Mouse (Mus musculus) cerebellum, adult (tissue): Measurements from ENCODE around the gene Otulinl.
"Not testable (repeated sequence)": the region's sequence is repeated elsewhere in the genome, so short reads cannot be mapped to it uniquely, and the experiment has no call there.

ENCODE experiments used
- ATAC-seq: cut with Nextera tagmentation; 2 replicates; pipeline ENCODE4 v1.9.2; 2017; ENCODE audit warnings: mild to moderate bottlenecking, moderate library complexity, mixed read lengths; ENCODE audit not compliant: insufficient number of reproducible peaks, low FRiP score, low TSS enrichment

Gene Otulinl

GRCm38 (mm10) chr15:27681419-27682187 lies at the start of gene Otulinl:
Otulinl (minus strand) TSS chr15:27681579.
- peak; percentile 99 for ATAC-seq

GRCm38 (mm10) chr15:27726228-27726627 lies 44.8 kb upstream of the Otulinl start:
- no peak for ATAC-seq

- ATAC-seq = no peak
Observed at GRCm38 (mm10) chr15:27724796-27725680, 43.7 kb upstream of the Otulinl start.

- ATAC-seq = no peak
Observed at GRCm38 (mm10) chr15:27724298-27724697, 42.9 kb upstream of the Otulinl start.

GRCm38 (mm10) chr15:27723746-27724145 lies 42.4 kb upstream of the Otulinl start:
- no peak for ATAC-seq

- ATAC-seq = not testable (repeated sequence)
Observed at GRCm38 (mm10) chr15:27720297-27720696, 38.9 kb upstream of the Otulinl start.

- no peak for ATAC-seq
Observed at GRCm38 (mm10) chr15:27718668-27719067, 37.3 kb upstream of the Otulinl start.

- ATAC-seq = peak; percentile 61; the same call in 1 of the 2 replicates
Observed at GRCm38 (mm10) chr15:27715331-27715730, 34.0 kb upstream of the Otulinl start.

GRCm38 (mm10) chr15:27710698-27711097 lies 29.3 kb upstream of the Otulinl start:
- no peak for ATAC-seq

- ATAC-seq = no peak
Observed at GRCm38 (mm10) chr15:27708968-27709612, 27.7 kb upstream of the Otulinl start.

GRCm38 (mm10) chr15:27708499-27708898 lies 27.1 kb upstream of the Otulinl start:
- ATAC-seq = no peak

- ATAC-seq = no peak
Observed at GRCm38 (mm10) chr15:27702972-27703313, 21.6 kb upstream of the Otulinl start.

- ATAC-seq = no peak
Observed at GRCm38 (mm10) chr15:27702031-27702971, 20.9 kb upstream of the Otulinl start.

- ATAC-seq = no peak
Observed at GRCm38 (mm10) chr15:27697632-27698031, 16.3 kb upstream of the Otulinl start.

- no peak for ATAC-seq
Observed at GRCm38 (mm10) chr15:27693235-27693634, 11.9 kb upstream of the Otulinl start.

- ATAC-seq = no peak
Observed at GRCm38 (mm10) chr15:27692161-27692560, 10.8 kb upstream of the Otulinl start.

GRCm38 (mm10) chr15:27691213-27691612 lies 9.8 kb upstream of the Otulinl start:
- ATAC-seq = no peak

- no peak for ATAC-seq
Observed at GRCm38 (mm10) chr15:27688041-27688651, 6.8 kb upstream of the Otulinl start.

- ATAC-seq = no peak
Observed at GRCm38 (mm10) chr15:27684813-27685212, 3.4 kb upstream of the Otulinl start.
